In genomic region chr2:128863777-128864331, GRCm38 (mm10) we compare ENCODE assay signal across 8 mouse cellular contexts. TPM values are rescaled to one million over a fixed set of nuclear protein-coding genes. Genes with fewer than 3 reads are reported as not detected.
DNase-seq lines count a peak whose midpoint lies in the region.

No protein-coding gene starts in this region.

- peaks cover 11% of the 10 kb centered on the region for H3K4me1 ChIP-seq in hindbrain, embryonic 10.5 days (replicated peaks)

- H3K9me3 ChIP-seq in hindbrain, embryonic 10.5 days, result no peaks in the 10 kb centered on the region

- no peaks in the 10 kb centered on the region for H3K36me3 ChIP-seq in hindbrain, embryonic 10.5 days

- peak overlapping the region; percentile 60 for H3K4me3 ChIP-seq in hindbrain, embryonic 10.5 days

- H3K27me3 ChIP-seq in hindbrain, embryonic 10.5 days (ENCODE audit: insufficient read depth, poor library complexity, severe bottlenecking), result peaks cover 32% of the 10 kb centered on the region

- H3K27ac ChIP-seq in hindbrain, embryonic 10.5 days, result peak overlapping the region; percentile 72

- intact Hi-C loops in left cerebral cortex, postnatal 10 days (cut with DNase I), result loop anchor here (10.0 kb wide), 1 partner anchor 391 kb away; no protein-coding TSS in a partner anchor

- WGBS in hindbrain, embryonic 10.5 days, result under 1% methylated on average over 38 of the region's 38 CpGs

- DNase-seq in adrenal gland, adult 18-20 months (ENCODE audit: low spot score in 2 of 2), result peak; percentile 42 to 51
- DNase-seq in cerebellum, adult 9-11 months, result peak; percentile 25
- peak; percentile 7 to 21 for DNase-seq in frontal cortex, postnatal 25 days (ENCODE audit: low spot score in 2 of 2)
- peak; percentile 81 for DNase-seq in hindbrain, embryonic 10.5 days (ENCODE audit: low spot score)
- DNase-seq in left cerebral cortex, postnatal 10 days (ENCODE audit: extremely low spot score in 1 of 2, low spot score in 2 of 2), result peak; percentile 15 to 79
- DNase-seq in lung, postnatal 4 days, result peak; percentile 72 to 84
- peak; percentile 39 for DNase-seq in right cerebral cortex, postnatal 4 days
- no peak for DNase-seq in thymus, postnatal 10 days (ENCODE audit: low spot score in 2 of 2)

RNA-seq across cellular contexts. Expression of gene Fbln7, which starts 1.1 kb away (rescaled TPM):
- total RNA-seq in adrenal gland, adult 18-20 months (2021), result 1 to 10 TPM; 4.9 to 5.2 TPM
- 2.8 and 3.1 TPM in 2 replicates for polyA plus RNA-seq in hindbrain, embryonic 10.5 days (2016; fragmentation: Nextera tagmentation; extraction: Ambion mirVana)
- 1 to 10 TPM; 5.3 to 5.5 TPM for total RNA-seq in left cerebral cortex, postnatal 10 days (2021)

RNA-seq across cellular contexts. Expression of gene Tmem87b, which starts 45.9 kb away (rescaled TPM):
- total RNA-seq in adrenal gland, adult 18-20 months (2021), result 10 to 100 TPM; 24.6 to 37.8 TPM
- polyA plus RNA-seq in hindbrain, embryonic 10.5 days (2016; fragmentation: Nextera tagmentation; extraction: Ambion mirVana), result 23.6 and 29.4 TPM in 2 replicates
- total RNA-seq in left cerebral cortex, postnatal 10 days (2021), result 10 to 100 TPM; 31.8 to 34.3 TPM

Comparison
In these comparisons a context has a peak if more than half of its experiments do, and no peak if none do; other contexts are left out.
1. DNase-seq: peak in adrenal gland, adult 18-20 months (2 of 2), cerebellum, adult 9-11 months (single experiment), frontal cortex, postnatal 25 days (2 of 2), hindbrain, embryonic 10.5 days (single experiment), left cerebral cortex, postnatal 10 days (2 of 2), lung, postnatal 4 days (2 of 2) and right cerebral cortex, postnatal 4 days (single experiment); none in thymus, postnatal 10 days (0 of 2).